Mouse (Mus musculus) heart, adult 2 months (tissue): ENCODE results near the gene Fancf. TPM values are rescaled to one million over a fixed set of nuclear protein-coding genes. Genes with fewer than 3 reads are reported as not detected.

ENCODE experiments used
- DNase-seq, 2 experiments: peaks; one replicate each; pipeline ENCODE4 v3.0.0; 2021
- H3K27ac ChIP-seq: fragments of 200-600 bp; 2 replicates; pipeline ENCODE4 v1.8.1; 2022
- H3K27me3 ChIP-seq: fragments of 200-500 bp; 2 replicates; pipeline ENCODE4 v1.6.1; 2012; ENCODE audit warnings: mild to moderate bottlenecking, low read length, inconsistent platforms, mixed read lengths; ENCODE audit not compliant: control insufficient read depth, insufficient read depth
- H3K36me3 ChIP-seq: fragments of 200-500 bp; 2 replicates; pipeline ENCODE4 v1.6.1; 2012; ENCODE audit warnings: low read length, inconsistent platforms; ENCODE audit not compliant: control insufficient read depth, insufficient read depth
- H3K4me1 ChIP-seq: fragments of 200-500 bp; 2 replicates; pipeline ENCODE4 v1.6.1; 2011; ENCODE audit warnings: low read length; ENCODE audit not compliant: control insufficient read depth, insufficient read depth
- H3K4me3 ChIP-seq: fragments of 200-600 bp; 2 replicates; pipeline ENCODE4 v1.8.1; 2022
- H3K79me2 ChIP-seq: fragments of 200-500 bp; replicated peaks from 2 replicates; pipeline ENCODE4 v1.6.1; 2012; ENCODE audit warnings: mild to moderate bottlenecking, inconsistent platforms, low read length, moderate library complexity, mixed read lengths; ENCODE audit not compliant: control insufficient read depth, insufficient read depth
- H3K9ac ChIP-seq: fragments of 200-500 bp; 2 replicates; pipeline ENCODE4 v1.6.1; 2012; ENCODE audit warnings: low read depth, mild to moderate bottlenecking, control low read depth, inconsistent platforms, low read length, mixed read lengths
- CTCF ChIP-seq: fragments of 200-600 bp; IDR thresholded peaks from 2 replicates; pipeline ENCODE4 v1.8.1; 2022; ENCODE audit warnings: antibody characterized with exemption, mild to moderate bottlenecking, moderate library complexity
- EP300 ChIP-seq: fragments of 200-500 bp; IDR thresholded peaks from 2 replicates; pipeline ENCODE4 v1.6.1; 2011; ENCODE audit warnings: low read depth, low read length, control low read depth; ENCODE audit not compliant: insufficient read depth
- POLR2A ChIP-seq: fragments of 200-500 bp; IDR thresholded peaks from 2 replicates; pipeline ENCODE4 v1.6.1; 2011; ENCODE audit warnings: mild to moderate bottlenecking, low read depth, low read length, control low read depth; ENCODE audit not compliant: insufficient read depth
- whole genome bisulfite sequencing: fragments of 180-500 bp; shearing (Covaris S2); methylation state at CpG from one replicate; pipeline ENCODE4 v1.1.7; 2018; 5-methylcytosine and 5-hydroxymethylcytosine counted together
- intact Hi-C: fragments of 180-260 bp; cut with DNase I; formaldehyde crosslinking; loops from one replicate; pipeline ENCODE4 v1.15.1; 2025
- polyA plus RNA-seq: library from polyadenylated mRNA; depleted of rRNA; stranded (reverse); fragments of >200 nt; gene quantifications from 2 replicates; pipeline ENCODE4 v1.2.3, GENCODE M21; 2012; rRNA removed
- total RNA-seq, 2 experiments: library from RNA; stranded (reverse); gene quantifications; 2 replicates each; pipeline ENCODE4 v1.2.3; 2021

Gene Fancf
- total and polyA plus RNA-seq, 3 experiments = 1.3 to 2.7 (median 1.6) TPM

DNA sequence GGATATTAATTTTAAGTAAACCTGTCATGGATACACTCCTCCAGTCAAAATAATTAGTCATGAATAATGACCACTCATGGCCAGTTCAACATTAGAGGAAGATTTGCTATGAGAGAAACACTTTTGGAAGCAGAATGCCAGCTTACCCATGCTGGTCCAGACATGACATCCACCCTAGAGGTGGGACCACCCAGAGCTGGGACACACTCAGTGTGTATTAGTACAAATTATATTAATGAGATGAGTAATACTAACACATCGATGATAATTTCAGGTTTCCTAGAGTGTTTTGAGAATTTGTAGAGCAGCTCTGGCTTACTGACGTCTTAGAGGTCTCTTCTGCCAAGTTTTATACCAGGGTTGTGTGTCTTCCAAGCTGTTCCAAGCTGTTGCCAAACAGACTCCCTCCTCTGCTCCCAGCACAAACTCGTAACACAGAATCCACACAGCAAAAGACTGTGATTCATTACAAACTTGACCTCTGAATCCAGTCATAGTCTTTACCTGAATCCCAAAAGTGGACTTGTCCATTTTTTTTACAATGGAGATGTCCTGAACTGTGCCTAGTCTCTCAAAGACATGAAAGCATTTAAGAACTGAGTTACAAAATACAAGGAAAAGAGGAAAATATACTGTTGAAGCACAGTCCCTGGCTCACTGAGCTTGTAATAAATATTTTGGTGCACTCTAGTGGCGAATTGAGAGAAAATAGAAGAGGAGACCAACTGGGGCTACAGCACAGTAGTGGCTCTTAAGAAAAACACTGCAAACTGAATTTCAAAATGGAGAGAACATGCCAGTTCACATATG, 46.4 kb downstream of the Fancf start:
- Histone ChIP-seq H3K27me3 (no peaks in the 10 kb centered on the region), H3K4me1 (no peaks in the 10 kb centered on the region), H3K4me3 (no peak overlapping the region), H3K79me2 (no peaks in the 10 kb centered on the region), H3K9ac (no peak overlapping the region), H3K27ac (no peak overlapping the region), H3K36me3 (no peaks in the 10 kb centered on the region)
- no peak for DNase-seq
- intact Hi-C loops = no loop called here
- TF ChIP-seq POLR2A (no peak), EP300 (no peak), CTCF (peak; percentile 29)
- 48% methylated on average over 4 of the region's 4 CpGs for WGBS

Other genes starting within 250 kb of the Fancf start
- gene Slc17a6, start 240.3 kb downstream of the Fancf start, total RNA-seq = not detected
- not detected in 2 replicates for gene Slc17a6, start 240.3 kb downstream of the Fancf start, polyA plus RNA-seq
- 1 to 10 TPM; 4.3 TPM for gene Gas2, start 252 bp downstream of the Fancf start, total RNA-seq
- gene Gas2, start 252 bp downstream of the Fancf start, polyA plus RNA-seq = 2.3 and 4.9 TPM in 2 replicates
- gene Svip, start 143.8 kb upstream of the Fancf start, total RNA-seq = 10 to 100 TPM; 20.2 to 29.2 TPM
- 7.9 and 17.8 TPM in 2 replicates for gene Svip, start 143.8 kb upstream of the Fancf start, polyA plus RNA-seq
- gene 1700015G11Rik, start 153.5 kb upstream of the Fancf start, total RNA-seq = not detected
- not detected in 2 replicates for gene 1700015G11Rik, start 153.5 kb upstream of the Fancf start, polyA plus RNA-seq